In genomic region chr10:112317783-112318182, GRCm38 (mm10) we compare ENCODE assay signal across 21 mouse cellular contexts. TPM values are rescaled to one million over a fixed set of nuclear protein-coding genes. Genes with fewer than 3 reads are reported as not detected.
"Had no signal": no experiment of that assay in that cellular context is flagged by ENCODE, and none has a peak within 500 bp of the region (broad histone marks: within the 10 kb centered on the region; RNA-seq: fewer than 3 reads in every experiment).

No protein-coding gene starts in this region.

- H3K27ac ChIP-seq: intestine, embryonic 15.5 days; kidney, postnatal 0 days; layer of hippocampus, adult 2 months; liver, embryonic 12.5 days; liver, embryonic 15.5 days; lung, embryonic 15.5 days; midbrain, embryonic 10.5 days; neural tube, embryonic 13.5 days had no signal

- H3K9ac ChIP-seq: intestine, embryonic 15.5 days; liver, embryonic 12.5 days; liver, embryonic 15.5 days; lung, embryonic 15.5 days; neural tube, embryonic 13.5 days had no signal

- ATAC-seq: intestine, embryonic 15.5 days; liver, embryonic 12.5 days had no signal

- H3K27me3 ChIP-seq: intestine, embryonic 15.5 days; liver, embryonic 12.5 days; liver, embryonic 15.5 days; lung, embryonic 15.5 days; megakaryocyte, embryonic 14.5 days; neural tube, embryonic 13.5 days had no signal

- H3K4me2 ChIP-seq: intestine, embryonic 15.5 days; liver, embryonic 12.5 days; liver, embryonic 15.5 days; lung, embryonic 15.5 days; neural tube, embryonic 13.5 days had no signal

- H3K4me3 ChIP-seq: intestine, embryonic 15.5 days; layer of hippocampus, adult 2 months; liver, embryonic 12.5 days; liver, embryonic 15.5 days; lung, embryonic 15.5 days; megakaryocyte, embryonic 14.5 days; midbrain, embryonic 10.5 days; neural tube, embryonic 13.5 days had no signal

- DNase-seq: kidney, adult 11 months; kidney, adult 8-10 months; kidney, postnatal 25 days; layer of hippocampus, adult 9-11 months; liver; lung, adult 18-20 months; lung, postnatal 10 days; lung, postnatal 36 days; midbrain, embryonic 14.5 days; right cerebral cortex, adult 18-20 months; thymus, adult 18-20 months; thymus, postnatal 36 days had no signal

- H3K4me1 ChIP-seq: intestine, embryonic 15.5 days; liver, embryonic 12.5 days; liver, embryonic 15.5 days; lung, embryonic 15.5 days; megakaryocyte, embryonic 14.5 days; midbrain, embryonic 10.5 days had no signal

- H3K9me3 ChIP-seq: intestine, embryonic 15.5 days; liver, embryonic 12.5 days; liver, embryonic 15.5 days; lung, embryonic 15.5 days; midbrain, embryonic 10.5 days; neural tube, embryonic 13.5 days had no signal

- H3K36me3 ChIP-seq: intestine, embryonic 15.5 days; liver, embryonic 12.5 days; liver, embryonic 15.5 days; lung, embryonic 15.5 days; midbrain, embryonic 10.5 days; neural tube, embryonic 13.5 days had no signal

RNA-seq across cellular contexts. Expression of gene Kcnc2, which starts 46.9 kb away (rescaled TPM):
- polyA plus RNA-seq: liver, embryonic 12.5 days; liver, embryonic 15.5 days had no signal
